Comparison of ENCODE assay signal across 10 mouse cellular contexts in the genomic region with DNA sequence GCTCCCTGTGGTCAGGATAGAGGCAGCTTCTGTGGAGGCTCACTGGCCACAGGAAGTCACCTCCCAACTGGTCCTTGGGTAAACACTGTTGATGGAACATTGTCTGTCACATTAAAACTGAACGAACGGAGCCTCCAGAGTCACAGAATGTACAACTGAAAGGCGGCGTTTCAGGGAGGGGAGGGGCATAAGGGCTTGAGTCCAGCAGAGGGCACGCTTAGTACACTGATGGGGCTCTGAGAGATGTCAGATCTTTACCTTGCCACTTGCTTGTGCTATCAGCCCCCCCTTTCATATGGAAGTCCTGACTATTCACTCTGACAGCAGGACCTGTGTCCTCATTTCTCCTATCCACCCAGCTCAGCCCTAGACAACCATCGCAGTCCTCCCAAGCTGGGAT. TPM values are rescaled to one million over a fixed set of nuclear protein-coding genes. Genes with fewer than 3 reads are reported as not detected.
DNase-seq lines count a peak whose midpoint lies in the region; ATAC-seq and TF ChIP-seq lines count a peak whose summit lies in the region.
"Had no signal": no experiment of that assay in that cellular context is flagged by ENCODE, and none has a peak within 500 bp of the region (broad histone marks: within the 10 kb centered on the region; RNA-seq: fewer than 3 reads in every experiment).

No protein-coding gene starts in this region.

- 54% methylated on average over 6 of the region's 6 CpGs for WGBS in midbrain, postnatal 0 days
- WGBS in midbrain, embryonic 15.5 days, result 59% methylated on average over 6 of the region's 6 CpGs
- 50% methylated on average over 6 of the region's 6 CpGs for WGBS in intestine, embryonic 16.5 days

- H3K36me3 ChIP-seq in midbrain, postnatal 0 days (ENCODE audit: insufficient read depth, low read length), result no peaks in the 10 kb centered on the region
- H3K36me3 ChIP-seq in midbrain, embryonic 15.5 days (replicated peaks), result no peaks in the 10 kb centered on the region
- no peaks in the 10 kb centered on the region for H3K36me3 ChIP-seq in intestine, embryonic 16.5 days (ENCODE audit: control insufficient read depth, insufficient read depth, low read length)

- H3K4me1 ChIP-seq in midbrain, postnatal 0 days (ENCODE audit: insufficient read depth, low read length), result no peaks in the 10 kb centered on the region
- no peaks in the 10 kb centered on the region for H3K4me1 ChIP-seq in midbrain, embryonic 15.5 days
- no peaks in the 10 kb centered on the region for H3K4me1 ChIP-seq in intestine, embryonic 16.5 days (ENCODE audit: control insufficient read depth, insufficient read depth, low read length)

- no peaks in the 10 kb centered on the region for H3K27me3 ChIP-seq in midbrain, postnatal 0 days (ENCODE audit: insufficient read depth, low read length)
- no peaks in the 10 kb centered on the region for H3K27me3 ChIP-seq in midbrain, embryonic 15.5 days (replicated peaks)
- H3K27me3 ChIP-seq in intestine, embryonic 16.5 days (replicated peaks; ENCODE audit: control insufficient read depth, insufficient read depth, low read length), result peaks cover 2% of the 10 kb centered on the region; the same call in 1 of the 2 replicates

- H3K9me3 ChIP-seq in midbrain, postnatal 0 days (ENCODE audit: low read length), result no peaks in the 10 kb centered on the region
- no peaks in the 10 kb centered on the region for H3K9me3 ChIP-seq in midbrain, embryonic 15.5 days
- no peaks in the 10 kb centered on the region for H3K9me3 ChIP-seq in intestine, embryonic 16.5 days (ENCODE audit: control insufficient read depth, low read length)

- TF ChIP-seq CTCF in midbrain, postnatal 0 days (IDR thresholded peaks at IDR 0.05), result peak; percentile 45

- ATAC-seq in midbrain, postnatal 0 days (ENCODE audit: low FRiP score), result no peak
- no peak for ATAC-seq in midbrain, embryonic 15.5 days (replicated peaks)
- 0 out of 2 replicates have a peak, but pooled peaks have one; percentile 48 for ATAC-seq in intestine, embryonic 16.5 days
- no peak for ATAC-seq in erythroid progenitor cell, adult 5-6 weeks (replicated peaks; ENCODE audit: low FRiP score, poor library complexity, severe bottlenecking)

- no peak overlapping the region for H3K27ac ChIP-seq in midbrain, postnatal 0 days (ENCODE audit: low read depth, low read length)
- no peak overlapping the region for H3K27ac ChIP-seq in midbrain, embryonic 15.5 days
- H3K27ac ChIP-seq in intestine, embryonic 16.5 days (ENCODE audit: low read length), result no peak overlapping the region

- H3K4me2 ChIP-seq in midbrain, postnatal 0 days (ENCODE audit: low read depth, low read length, poor library complexity, severe bottlenecking), result no peak overlapping the region
- no peak overlapping the region for H3K4me2 ChIP-seq in midbrain, embryonic 15.5 days
- H3K4me2 ChIP-seq in intestine, embryonic 16.5 days (ENCODE audit: low read depth, low read length), result peak overlapping the region; percentile 30; the same call in 1 of the 2 replicates

- DNase-seq in adrenal gland, postnatal 10 days, result peak; percentile 45
- no peak for DNase-seq in adrenal gland, adult 18-20 months (ENCODE audit: low spot score in 2 of 2)
- no peak for DNase-seq in midbrain, postnatal 0 days (ENCODE audit: low spot score)
- peak; percentile 58 for DNase-seq in naive thymus-derived CD4-positive, alpha-beta T cell, adult 2 months (ENCODE audit: low read depth)
- DNase-seq in urinary bladder, adult 18-20 months (ENCODE audit: low spot score in 2 of 2), result no peak
- DNase-seq: cerebellum, adult 9-10 months had no signal

- no peak overlapping the region for H3K4me3 ChIP-seq in midbrain, postnatal 0 days (ENCODE audit: low read depth, low read length)
- no peak overlapping the region for H3K4me3 ChIP-seq in midbrain, embryonic 15.5 days
- no peak overlapping the region for H3K4me3 ChIP-seq in intestine, embryonic 16.5 days (ENCODE audit: low read length)

- H3K9ac ChIP-seq in midbrain, postnatal 0 days (replicated peaks; ENCODE audit: low read length, poor library complexity, severe bottlenecking), result no peak overlapping the region
- H3K9ac ChIP-seq in midbrain, embryonic 15.5 days, result no peak overlapping the region
- no peak overlapping the region for H3K9ac ChIP-seq in intestine, embryonic 16.5 days (ENCODE audit: low read depth, low read length)

RNA-seq across cellular contexts. Expression of a gene that starts 17.4 kb away (rescaled TPM):
- under 1 TPM in 1 of 2 experiments, not detected in 1; 0.21 TPM for total RNA-seq in adrenal gland, postnatal 10 days (2021)
- not detected for total RNA-seq in adrenal gland, adult 18-20 months (2021)
- 5.8 and 6.7 TPM in 2 replicates for total RNA-seq in midbrain, postnatal 0 days (2014; rRNA removed)
- polyA plus RNA-seq in midbrain, postnatal 0 days (2015; fragmentation: Nextera tagmentation; extraction: Ambion mirVana), result 3.1 and 3.3 TPM in 2 replicates
- 3.0 and 3.6 TPM in 2 replicates for polyA plus RNA-seq in midbrain, embryonic 15.5 days (2015; fragmentation: Nextera tagmentation; extraction: Ambion mirVana)
- 0.10 TPM in 2 replicates for polyA plus RNA-seq in intestine, embryonic 16.5 days (2015; fragmentation: Nextera tagmentation; extraction: Ambion mirVana)
- total RNA-seq in erythroid progenitor cell, adult 5-6 weeks (2015; ENCODE audit: low replicate concordance), result not detected in 2 replicates
- not detected in 2 replicates for total RNA-seq in erythroid progenitor cell, adult 5-6 weeks (2017; ENCODE audit: low replicate concordance)

RNA-seq across cellular contexts. Expression of a gene that starts 20.9 kb away (rescaled TPM):
- 1 to 10 TPM; 4.3 to 8.2 TPM for total RNA-seq in adrenal gland, postnatal 10 days (2021)
- 10 to 100 TPM in 1 of 2 experiments, 1 to 10 TPM in 1; 9.9 to 10.4 TPM for total RNA-seq in adrenal gland, adult 18-20 months (2021)
- 1.8 and 6.3 TPM in 2 replicates for total RNA-seq in midbrain, postnatal 0 days (2014; rRNA removed)
- 3.9 and 5.1 TPM in 2 replicates for polyA plus RNA-seq in midbrain, postnatal 0 days (2015; fragmentation: Nextera tagmentation; extraction: Ambion mirVana)
- polyA plus RNA-seq in midbrain, embryonic 15.5 days (2015; fragmentation: Nextera tagmentation; extraction: Ambion mirVana), result 4.8 and 6.8 TPM in 2 replicates
- polyA plus RNA-seq in intestine, embryonic 16.5 days (2015; fragmentation: Nextera tagmentation; extraction: Ambion mirVana), result 6.0 and 7.4 TPM in 2 replicates
- 8.3 and 14.7 TPM in 2 replicates for total RNA-seq in erythroid progenitor cell, adult 5-6 weeks (2015; ENCODE audit: low replicate concordance)
- 3.0 and 4.5 TPM in 2 replicates for total RNA-seq in erythroid progenitor cell, adult 5-6 weeks (2017; ENCODE audit: low replicate concordance)

RNA-seq across cellular contexts. Expression of a gene that starts 22.4 kb away (rescaled TPM):
- not detected for total RNA-seq in adrenal gland, postnatal 10 days (2021)
- total RNA-seq in adrenal gland, adult 18-20 months (2021), result not detected
- not detected in 2 replicates for total RNA-seq in midbrain, postnatal 0 days (2014; rRNA removed)
- not detected in 2 replicates for polyA plus RNA-seq in midbrain, postnatal 0 days (2015; fragmentation: Nextera tagmentation; extraction: Ambion mirVana)
- polyA plus RNA-seq in midbrain, embryonic 15.5 days (2015; fragmentation: Nextera tagmentation; extraction: Ambion mirVana), result not detected in 2 replicates
- polyA plus RNA-seq in intestine, embryonic 16.5 days (2015; fragmentation: Nextera tagmentation; extraction: Ambion mirVana), result not detected in 2 replicates
- total RNA-seq in erythroid progenitor cell, adult 5-6 weeks (2015; ENCODE audit: low replicate concordance), result not detected in 2 replicates
- not detected in 2 replicates for total RNA-seq in erythroid progenitor cell, adult 5-6 weeks (2017; ENCODE audit: low replicate concordance)
- total RNA-seq: layer of hippocampus, adult 8-10 months had no signal

RNA-seq across cellular contexts. Expression of a gene that starts 47.2 kb away (rescaled TPM):
- 1 to 10 TPM in 1 of 2 experiments, under 1 TPM in 1; 0.70 to 1.5 TPM for total RNA-seq in adrenal gland, postnatal 10 days (2021)
- total RNA-seq in adrenal gland, adult 18-20 months (2021), result 1 to 10 TPM in 1 of 2 experiments, under 1 TPM in 1; 0.74 to 1.2 TPM
- total RNA-seq in midbrain, postnatal 0 days (2014; rRNA removed), result 0.24 and 3.8 TPM in 2 replicates
- polyA plus RNA-seq in midbrain, postnatal 0 days (2015; fragmentation: Nextera tagmentation; extraction: Ambion mirVana), result 0.32 and 0.79 TPM in 2 replicates
- 0.40 and 0.68 TPM in 2 replicates for polyA plus RNA-seq in midbrain, embryonic 15.5 days (2015; fragmentation: Nextera tagmentation; extraction: Ambion mirVana)
- polyA plus RNA-seq in intestine, embryonic 16.5 days (2015; fragmentation: Nextera tagmentation; extraction: Ambion mirVana), result 1.3 and 2.1 TPM in 2 replicates
- total RNA-seq in erythroid progenitor cell, adult 5-6 weeks (2015; ENCODE audit: low replicate concordance), result 5.4 and 9.4 TPM in 2 replicates
- total RNA-seq in erythroid progenitor cell, adult 5-6 weeks (2017; ENCODE audit: low replicate concordance), result 7.2 and 20.0 TPM in 2 replicates

RNA-seq across cellular contexts. Expression of a gene that starts 52.6 kb away (rescaled TPM):
- total RNA-seq in adrenal gland, postnatal 10 days (2021), result 10 to 100 TPM; 39.1 to 55.8 TPM
- 10 to 100 TPM; 27.9 to 38.5 TPM for total RNA-seq in adrenal gland, adult 18-20 months (2021)
- total RNA-seq in midbrain, postnatal 0 days (2014; rRNA removed), result 299 and 345 TPM in 2 replicates
- polyA plus RNA-seq in midbrain, postnatal 0 days (2015; fragmentation: Nextera tagmentation; extraction: Ambion mirVana), result 372 and 393 TPM in 2 replicates
- 270 and 271 TPM in 2 replicates for polyA plus RNA-seq in midbrain, embryonic 15.5 days (2015; fragmentation: Nextera tagmentation; extraction: Ambion mirVana)
- polyA plus RNA-seq in intestine, embryonic 16.5 days (2015; fragmentation: Nextera tagmentation; extraction: Ambion mirVana), result 51.5 and 54.7 TPM in 2 replicates
- 11.7 and 11.9 TPM in 2 replicates for total RNA-seq in erythroid progenitor cell, adult 5-6 weeks (2015; ENCODE audit: low replicate concordance)
- total RNA-seq in erythroid progenitor cell, adult 5-6 weeks (2017; ENCODE audit: low replicate concordance), result 14.5 TPM in 1 of 2 replicates, not detected in the other

Comparison
In these comparisons a context has a peak if more than half of its experiments do, and no peak if none do; other contexts are left out.
1. DNase-seq: peak in adrenal gland, postnatal 10 days (single experiment) and naive thymus-derived CD4-positive, alpha-beta T cell, adult 2 months (single experiment); none in adrenal gland, adult 18-20 months (0 of 2), midbrain, postnatal 0 days (single experiment) and urinary bladder, adult 18-20 months (0 of 2).